Mouse (Mus musculus): ENCODE data around the gene Supt3. TPM values are rescaled to one million over a fixed set of nuclear protein-coding genes. Genes with fewer than 3 reads are reported as not detected.

The Supt3 gene
- polyA plus RNA-seq, 1 experiment from 2014 or later = 18.1 TPM

DNA sequence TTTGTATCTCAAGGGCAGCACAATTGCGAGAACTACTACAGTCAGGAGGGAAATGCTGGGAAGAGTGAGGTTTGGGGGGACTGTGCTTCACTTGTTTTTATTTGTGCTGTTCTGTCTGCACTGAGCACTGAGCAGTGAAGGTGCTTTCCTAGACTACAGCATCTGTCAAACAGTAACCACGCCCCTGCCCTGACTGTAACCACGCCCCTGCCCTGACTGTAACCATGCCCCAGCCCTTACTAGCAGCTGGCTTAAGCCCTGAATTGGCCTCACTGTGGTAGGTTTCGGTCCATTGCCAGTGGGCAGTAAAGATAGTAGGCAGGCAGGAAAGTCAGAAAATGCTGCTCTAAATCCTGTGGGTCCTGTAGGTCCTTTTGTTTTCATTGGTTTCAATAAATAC is 196.5 kb downstream of the Supt3 start:
- Histone ChIP-seq H3K4me3 (replicated peaks) (no peak overlapping the region), H3K27ac (replicated peaks) (no peak overlapping the region), H3K4me1 (no peaks in the 10 kb centered on the region), H3K36me3 (no peaks in the 10 kb centered on the region), H3K4me2 (replicated peaks) (no peak overlapping the region), H3K27me3 (no peaks in the 10 kb centered on the region), H3K9ac (no peak overlapping the region), H3K9me3 (replicated peaks) (no peaks in the 10 kb centered on the region)
- WGBS = 60% methylated on average over 4 of the region's 4 CpGs
- ATAC-seq (ENCODE audit: insufficient number of reproducible peaks, low FRiP score, low TSS enrichment, low read depth) = 0 out of 2 replicates have a peak, but pooled peaks have one; percentile 63

DNA sequence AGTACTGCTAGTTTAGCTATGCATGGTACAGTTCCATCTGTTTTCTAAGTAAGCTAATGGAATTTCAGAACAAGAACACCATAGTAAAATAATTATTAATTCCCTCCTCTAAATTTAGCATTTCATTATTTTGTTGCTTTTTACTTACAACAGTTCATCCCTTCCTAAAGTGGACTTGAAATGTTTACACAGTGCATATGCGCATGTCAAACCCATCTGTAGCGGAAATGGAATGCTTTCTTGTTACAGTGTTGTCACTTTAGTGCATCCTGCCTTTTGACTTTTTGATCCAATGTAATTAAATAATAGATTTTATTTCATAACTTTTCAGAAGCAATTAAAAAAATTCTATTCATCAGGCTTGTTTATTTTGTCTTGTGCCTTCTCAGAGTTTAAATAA is 200.7 kb downstream of the Supt3 start:
- 80% methylated on average over 2 of the region's 2 CpGs for WGBS
- ATAC-seq (ENCODE audit: insufficient number of reproducible peaks, low FRiP score, low TSS enrichment, low read depth) = no peak

DNA sequence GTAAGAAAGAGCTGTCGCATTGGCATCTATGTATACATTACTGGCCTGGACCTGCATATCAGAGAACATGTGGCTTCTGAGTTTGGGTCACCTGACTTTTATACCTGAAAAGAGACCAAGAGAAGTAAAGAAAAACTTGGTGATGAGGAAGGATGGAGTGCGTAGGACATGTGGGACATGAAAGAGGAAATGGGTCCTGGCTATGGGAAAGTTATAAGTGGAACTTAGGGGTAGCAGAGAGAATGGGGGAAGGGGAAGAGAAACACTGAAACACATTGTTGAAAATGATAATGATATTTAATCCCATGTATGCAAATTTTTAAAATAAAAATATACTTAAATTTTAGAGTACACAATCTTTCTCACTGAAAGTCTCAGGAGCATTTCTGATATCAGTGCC is 211.0 kb downstream of the Supt3 start:
- Histone ChIP-seq H3K27me3 (no peaks in the 10 kb centered on the region), H3K9ac (no peak overlapping the region), H3K9me3 (replicated peaks) (no peaks in the 10 kb centered on the region), H3K4me3 (replicated peaks) (no peak overlapping the region), H3K4me2 (replicated peaks) (no peak overlapping the region), H3K36me3 (no peaks in the 10 kb centered on the region), H3K4me1 (peaks cover 6% of the 10 kb centered on the region; the same call in 1 of the 2 replicates), H3K27ac (replicated peaks) (no peak overlapping the region)
- ATAC-seq (ENCODE audit: insufficient number of reproducible peaks, low FRiP score, low TSS enrichment, low read depth) = no peak
- 90% methylated on average over 2 of the region's 2 CpGs for WGBS

More for the DNA sequence above, 200.7 kb downstream of the Supt3 start:
- no peak overlapping the region for H3K4me2 ChIP-seq (replicated peaks)
- no peak overlapping the region for H3K4me3 ChIP-seq (replicated peaks)
- no peak overlapping the region for H3K27ac ChIP-seq (replicated peaks)
- no peaks in the 10 kb centered on the region for H3K4me1 ChIP-seq
- H3K9me3 ChIP-seq (replicated peaks) = no peaks in the 10 kb centered on the region
- H3K36me3 ChIP-seq = no peaks in the 10 kb centered on the region
- no peaks in the 10 kb centered on the region for H3K27me3 ChIP-seq
- no peak overlapping the region for H3K9ac ChIP-seq

DNA sequence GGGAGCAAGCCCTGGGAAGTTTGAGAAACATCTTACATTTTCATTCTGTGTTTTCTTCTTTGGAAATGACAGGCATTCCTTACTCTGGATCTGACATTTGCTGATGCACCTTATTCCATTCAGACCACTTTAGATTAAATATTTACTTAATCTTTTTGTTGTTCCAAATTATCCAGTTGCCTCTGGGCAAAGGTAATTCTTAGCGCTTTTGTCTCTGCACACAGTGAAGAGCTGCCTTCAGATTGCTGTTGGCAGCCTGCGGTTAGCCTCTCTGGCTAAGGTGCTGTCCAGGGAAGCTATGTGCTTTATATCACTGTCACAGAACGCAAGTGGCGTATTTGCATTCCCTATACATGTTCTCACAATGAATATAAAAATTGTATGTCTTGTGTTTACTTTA is 226.4 kb downstream of the Supt3 start:
- Histone ChIP-seq H3K9ac (no peak overlapping the region), H3K4me2 (replicated peaks) (no peak overlapping the region), H3K9me3 (replicated peaks) (no peaks in the 10 kb centered on the region), H3K27me3 (no peaks in the 10 kb centered on the region), H3K4me3 (replicated peaks) (no peak overlapping the region), H3K4me1 (peaks cover 7% of the 10 kb centered on the region), H3K36me3 (no peaks in the 10 kb centered on the region), H3K27ac (replicated peaks) (no peak overlapping the region)
- no peak for ATAC-seq (ENCODE audit: insufficient number of reproducible peaks, low FRiP score, low TSS enrichment, low read depth)
- WGBS = 71% methylated on average over 4 of the region's 4 CpGs

DNA sequence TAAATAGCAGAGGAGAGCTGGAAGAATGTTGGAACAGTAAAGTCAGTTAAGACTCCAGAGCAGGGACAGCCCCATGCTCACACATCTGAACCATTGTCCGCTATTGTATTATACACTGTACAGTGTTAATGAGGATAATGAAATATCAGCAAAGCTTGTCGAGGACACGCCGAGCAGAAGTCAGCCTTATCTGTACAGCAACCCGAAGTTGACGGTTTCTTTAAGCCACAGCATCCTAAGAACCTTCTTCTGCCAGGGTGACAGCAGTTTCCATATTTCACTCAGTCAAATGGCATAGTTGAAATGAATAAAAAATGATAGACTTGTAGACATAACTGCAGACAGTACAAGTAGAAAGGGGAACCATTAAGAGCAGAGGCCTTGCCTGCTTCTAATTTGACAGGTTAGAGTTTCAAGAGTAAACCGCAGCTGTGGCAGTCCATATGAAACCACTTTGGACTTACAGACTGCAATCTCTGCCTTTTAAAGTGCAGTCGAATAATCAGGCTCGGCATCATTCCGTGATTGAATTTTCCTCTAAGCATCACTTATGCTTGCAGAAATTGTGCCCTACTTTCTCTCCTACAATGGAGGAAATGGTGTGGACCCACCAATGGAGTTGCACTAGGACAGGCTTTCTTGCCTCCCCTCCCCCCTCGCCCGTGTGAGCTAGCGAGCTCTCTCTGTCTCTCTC is 227.7 kb downstream of the Supt3 start:
- 40% methylated on average over 13 of the region's 13 CpGs for WGBS

DNA sequence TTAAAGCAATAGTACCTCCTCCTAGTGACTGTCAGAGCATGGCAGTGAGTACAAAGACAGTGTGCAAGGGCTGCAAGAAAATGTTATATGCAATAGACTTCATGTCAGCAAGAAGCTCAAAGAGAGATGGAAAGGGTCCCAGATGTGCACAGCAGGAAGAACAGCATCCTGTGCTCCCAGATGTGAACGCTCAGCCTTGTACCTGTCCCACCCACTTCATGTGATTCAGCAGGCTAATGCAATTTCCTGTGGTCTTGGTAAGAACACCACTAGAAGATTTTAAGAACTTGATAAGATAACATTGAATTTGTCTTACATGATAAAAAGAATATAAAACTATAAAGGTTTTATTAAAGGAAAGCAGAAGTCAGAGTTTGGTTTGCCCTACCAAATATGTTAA is 230.5 kb downstream of the Supt3 start:
- H3K9me3 ChIP-seq (replicated peaks) = no peaks in the 10 kb centered on the region
- whole genome bisulfite sequencing = 53% methylated on average over 1 of the region's 1 CpGs
- no peak for ATAC-seq (ENCODE audit: insufficient number of reproducible peaks, low FRiP score, low TSS enrichment, low read depth)
- no peak overlapping the region for H3K9ac ChIP-seq
- peaks cover 7% of the 10 kb centered on the region for H3K4me1 ChIP-seq
- no peaks in the 10 kb centered on the region for H3K27me3 ChIP-seq
- H3K4me2 ChIP-seq (replicated peaks) = no peak overlapping the region
- no peak overlapping the region for H3K27ac ChIP-seq (replicated peaks)
- H3K36me3 ChIP-seq = no peaks in the 10 kb centered on the region
- no peak overlapping the region for H3K4me3 ChIP-seq (replicated peaks)

More for the DNA sequence above, 227.7 kb downstream of the Supt3 start:
- no peak for ATAC-seq (ENCODE audit: insufficient number of reproducible peaks, low FRiP score, low TSS enrichment, low read depth)
- no peak overlapping the region for H3K4me3 ChIP-seq (replicated peaks)
- peaks cover 7% of the 10 kb centered on the region for H3K4me1 ChIP-seq
- H3K4me2 ChIP-seq (replicated peaks) = no peak overlapping the region
- no peak overlapping the region for H3K27ac ChIP-seq (replicated peaks)
- H3K36me3 ChIP-seq = no peaks in the 10 kb centered on the region
- H3K9me3 ChIP-seq (replicated peaks) = no peaks in the 10 kb centered on the region
- no peak overlapping the region for H3K9ac ChIP-seq
- H3K27me3 ChIP-seq = no peaks in the 10 kb centered on the region

DNA sequence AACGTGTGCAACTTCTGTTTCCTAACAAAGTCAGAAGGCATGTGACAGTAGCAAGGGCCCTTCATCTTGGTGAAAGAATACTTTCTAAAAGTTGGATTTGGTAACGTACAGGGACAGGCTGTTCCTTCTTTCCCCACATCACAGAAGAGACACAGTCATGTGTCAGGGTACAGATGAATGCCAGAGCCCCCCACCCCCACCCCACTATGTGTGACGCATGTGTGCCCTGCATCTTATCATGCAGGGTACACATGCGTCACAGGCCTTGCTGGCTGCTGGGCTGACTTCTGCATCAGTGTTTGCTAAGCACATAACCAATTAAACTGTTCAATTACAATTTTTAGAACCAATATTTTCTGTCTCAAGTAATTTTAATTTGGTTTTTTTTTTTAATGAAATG is 231.7 kb downstream of the Supt3 start:
- Histone ChIP-seq H3K27ac (replicated peaks) (no peak overlapping the region), H3K4me2 (replicated peaks) (no peak overlapping the region), H3K4me1 (peaks cover 7% of the 10 kb centered on the region), H3K9me3 (replicated peaks) (no peaks in the 10 kb centered on the region), H3K36me3 (no peaks in the 10 kb centered on the region), H3K27me3 (no peaks in the 10 kb centered on the region), H3K4me3 (replicated peaks) (no peak overlapping the region), H3K9ac (no peak overlapping the region)
- 46% methylated on average over 4 of the region's 4 CpGs for WGBS
- no peak for ATAC-seq (ENCODE audit: insufficient number of reproducible peaks, low FRiP score, low TSS enrichment, low read depth)

DNA sequence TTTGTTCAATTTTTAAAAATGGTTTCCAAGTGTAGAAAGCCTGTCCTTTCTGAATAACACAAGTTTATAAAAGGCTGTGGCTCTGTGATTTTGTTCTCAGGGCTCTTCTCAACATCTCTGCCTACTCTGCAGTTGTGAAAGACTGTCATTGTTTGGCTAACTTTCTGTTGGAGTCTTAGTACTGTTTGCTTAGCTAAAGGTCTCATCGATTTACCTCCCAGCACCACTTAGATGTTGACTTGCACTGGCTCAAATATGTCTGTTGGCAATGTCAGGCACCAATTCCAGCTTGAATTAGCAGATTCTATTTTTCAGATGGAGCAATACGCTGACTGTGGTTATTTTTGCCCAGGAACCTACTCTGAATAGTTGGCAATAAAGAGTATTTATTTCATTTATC is 233.5 kb downstream of the Supt3 start:
- Histone ChIP-seq H3K4me3 (replicated peaks) (no peak overlapping the region), H3K27me3 (no peaks in the 10 kb centered on the region), H3K27ac (replicated peaks) (no peak overlapping the region), H3K36me3 (no peaks in the 10 kb centered on the region), H3K9ac (no peak overlapping the region), H3K4me2 (replicated peaks) (no peak overlapping the region), H3K9me3 (replicated peaks) (no peaks in the 10 kb centered on the region), H3K4me1 (no peaks in the 10 kb centered on the region)
- no peak for ATAC-seq (ENCODE audit: insufficient number of reproducible peaks, low FRiP score, low TSS enrichment, low read depth)
- WGBS = 75% methylated on average over 2 of the region's 2 CpGs

DNA sequence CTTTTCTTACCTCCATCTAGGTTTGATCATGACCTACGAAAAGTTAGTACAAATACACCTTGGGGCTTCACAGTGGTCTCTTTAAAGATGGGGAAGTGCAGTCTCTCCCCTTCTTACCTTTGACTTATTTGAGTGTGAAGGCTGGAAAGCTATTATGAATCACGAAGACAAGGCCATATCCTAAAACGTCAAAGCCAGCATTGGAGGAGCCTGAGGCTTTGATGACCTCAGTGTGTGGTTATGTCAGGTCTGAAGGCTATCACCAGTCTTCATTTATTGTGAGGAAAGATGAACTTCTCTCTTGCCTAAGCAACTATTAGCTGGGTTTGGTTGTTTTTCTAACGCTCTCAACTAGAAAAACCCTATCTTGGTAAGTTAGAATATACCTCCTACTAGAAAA is 239.8 kb downstream of the Supt3 start:
- no peak overlapping the region for H3K4me3 ChIP-seq (replicated peaks)
- H3K9ac ChIP-seq = no peak overlapping the region
- no peaks in the 10 kb centered on the region for H3K27me3 ChIP-seq
- no peaks in the 10 kb centered on the region for H3K36me3 ChIP-seq
- no peaks in the 10 kb centered on the region for H3K4me1 ChIP-seq
- no peak overlapping the region for H3K4me2 ChIP-seq (replicated peaks)
- no peak for ATAC-seq (ENCODE audit: insufficient number of reproducible peaks, low FRiP score, low TSS enrichment, low read depth)
- no peak overlapping the region for H3K27ac ChIP-seq (replicated peaks)
- 76% methylated on average over 4 of the region's 4 CpGs for WGBS
- no peaks in the 10 kb centered on the region for H3K9me3 ChIP-seq (replicated peaks)

DNA sequence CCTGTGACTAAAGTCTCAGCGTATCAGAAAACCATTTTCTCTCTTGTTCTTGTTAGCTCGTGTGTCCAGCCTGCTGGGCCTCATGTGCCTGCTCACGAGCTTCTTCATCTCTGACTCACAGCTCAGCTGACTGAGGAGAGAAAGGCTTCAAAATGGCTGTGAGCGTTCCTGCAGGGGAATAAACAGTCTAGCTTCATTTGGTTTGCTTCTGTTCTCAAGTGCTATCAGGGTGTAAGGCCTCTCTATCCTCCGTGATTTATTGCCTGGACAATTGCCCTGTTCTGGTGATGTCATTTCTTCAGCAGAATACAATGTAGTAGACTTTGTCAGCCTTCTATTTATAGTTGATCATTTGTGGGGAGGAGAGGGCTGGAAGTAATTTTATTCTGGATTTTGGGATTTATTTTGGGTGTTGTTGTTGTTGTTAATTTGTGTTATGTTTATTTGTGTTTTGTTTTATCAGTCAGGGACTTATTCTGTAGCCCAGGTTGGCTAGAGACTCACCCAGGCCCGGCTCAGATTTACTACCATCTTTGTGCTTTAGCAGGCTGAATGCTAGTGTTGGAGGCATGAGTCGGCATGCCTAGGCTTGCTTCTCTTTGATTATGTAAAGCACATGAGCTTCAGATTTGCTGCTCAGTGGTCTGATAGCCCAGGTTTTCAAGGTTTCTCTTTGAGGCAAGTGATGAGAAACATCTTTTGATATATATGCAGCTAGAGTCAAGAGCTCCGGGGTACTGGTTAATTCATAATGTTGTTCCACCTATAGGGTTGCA is 243.4 kb downstream of the Supt3 start:
- ATAC-seq (ENCODE audit: insufficient number of reproducible peaks, low FRiP score, low TSS enrichment, low read depth) = no peak
- Histone ChIP-seq H3K4me1 (no peaks in the 10 kb centered on the region), H3K36me3 (no peaks in the 10 kb centered on the region), H3K9ac (no peak overlapping the region), H3K4me2 (replicated peaks) (no peak overlapping the region), H3K4me3 (replicated peaks) (no peak overlapping the region), H3K27ac (replicated peaks) (no peak overlapping the region), H3K9me3 (replicated peaks) (no peaks in the 10 kb centered on the region), H3K27me3 (no peaks in the 10 kb centered on the region)
- WGBS = 62% methylated on average over 8 of the region's 8 CpGs

DNA sequence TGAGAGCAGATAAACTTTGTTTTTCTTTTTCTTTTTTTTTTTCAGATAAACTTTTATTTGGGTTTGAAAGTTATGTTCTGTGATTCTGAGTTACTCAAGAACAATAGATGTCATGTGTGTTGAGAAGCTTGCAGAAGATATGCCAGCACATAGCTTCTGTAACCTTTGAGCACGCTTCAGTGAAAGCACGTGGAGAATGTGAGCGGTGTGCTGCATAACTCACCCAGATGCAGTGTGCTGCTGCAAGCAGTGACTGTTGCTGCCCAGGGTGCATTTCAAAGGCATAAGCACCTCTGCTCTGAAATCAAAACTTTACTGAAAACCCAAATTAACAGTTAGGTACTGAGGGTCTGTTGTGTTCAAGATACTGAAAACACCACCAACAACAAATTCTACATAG is 251.5 kb downstream of the Supt3 start:
- H3K27me3 ChIP-seq = no peaks in the 10 kb centered on the region
- no peaks in the 10 kb centered on the region for H3K4me1 ChIP-seq
- WGBS = 44% methylated on average over 3 of the region's 3 CpGs
- H3K36me3 ChIP-seq = no peaks in the 10 kb centered on the region
- H3K9me3 ChIP-seq (replicated peaks) = no peaks in the 10 kb centered on the region
- no peak overlapping the region for H3K9ac ChIP-seq
- no peak overlapping the region for H3K27ac ChIP-seq (replicated peaks)
- ATAC-seq (ENCODE audit: insufficient number of reproducible peaks, low FRiP score, low TSS enrichment, low read depth) = no peak
- H3K4me3 ChIP-seq (replicated peaks) = no peak overlapping the region
- H3K4me2 ChIP-seq (replicated peaks) = no peak overlapping the region

DNA sequence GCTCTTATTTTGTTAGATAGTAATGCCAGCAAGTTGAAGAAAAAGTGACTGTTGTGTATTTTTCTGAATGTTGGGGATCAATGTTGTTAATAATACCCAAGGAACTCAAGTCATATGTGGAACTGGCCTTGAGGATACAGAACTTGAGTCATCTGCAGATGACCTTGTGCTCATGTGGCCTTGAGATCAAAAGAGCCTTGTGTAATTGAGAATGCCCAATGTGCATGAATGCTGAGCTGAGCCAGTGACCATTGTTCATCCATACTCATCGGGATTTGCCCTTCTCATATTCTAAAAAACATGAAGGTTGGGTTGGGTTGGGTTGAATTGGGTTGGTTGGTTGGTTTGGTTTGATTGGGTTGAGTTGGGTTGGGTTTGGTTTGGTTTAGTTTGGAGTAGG is 252.2 kb downstream of the Supt3 start:
- Histone ChIP-seq H3K9me3 (replicated peaks) (no peaks in the 10 kb centered on the region), H3K4me3 (replicated peaks) (no peak overlapping the region), H3K27ac (replicated peaks) (no peak overlapping the region), H3K4me2 (replicated peaks) (no peak overlapping the region), H3K9ac (no peak overlapping the region), H3K27me3 (no peaks in the 10 kb centered on the region), H3K4me1 (no peaks in the 10 kb centered on the region), H3K36me3 (no peaks in the 10 kb centered on the region)
- no peak for ATAC-seq (ENCODE audit: insufficient number of reproducible peaks, low FRiP score, low TSS enrichment, low read depth)
- 93% methylated on average over 1 of the region's 1 CpGs for WGBS
